Mouse (Mus musculus): ENCODE data around the gene Ak4. TPM values are rescaled to one million over a fixed set of nuclear protein-coding genes. Genes with fewer than 3 reads are reported as not detected.
"Not testable (repeated sequence)": the region's sequence is repeated elsewhere in the genome, so short reads cannot be mapped to it uniquely, and the experiment has no call there.

The Ak4 gene
- polyA plus RNA-seq, 1 experiment from 2014 or later: 25.0 TPM

DNA sequence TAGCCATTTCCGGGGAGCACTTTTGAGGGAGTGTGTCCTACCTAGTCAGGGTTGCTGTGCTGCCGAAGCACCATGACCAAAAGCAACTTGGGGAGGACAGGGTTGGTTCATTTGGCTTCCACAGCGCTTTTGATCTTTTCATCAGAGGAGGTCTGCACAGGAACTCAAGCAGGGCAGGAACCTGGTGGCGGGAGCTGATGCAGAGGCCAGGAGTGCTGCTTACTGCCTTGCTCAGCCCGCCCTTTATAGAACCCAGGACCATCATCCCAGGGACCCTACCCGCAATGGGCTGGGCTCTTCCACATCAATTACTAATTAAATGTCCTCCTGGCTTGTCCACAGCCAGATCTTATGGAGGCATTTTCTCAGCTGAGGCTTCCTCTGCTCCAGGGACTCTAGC, 7.5 kb downstream of the Ak4 start:
- H3K27me3 ChIP-seq (replicated peaks; ENCODE audit: low read depth, poor library complexity, severe bottlenecking): no peaks in the 10 kb centered on the region
- no peak for DNase-seq (ENCODE audit: low spot score)
- no peak overlapping the region for H3K27ac ChIP-seq (replicated peaks)
- H3K4me3 ChIP-seq: no peak overlapping the region
- H3K4me1 ChIP-seq: no peaks in the 10 kb centered on the region; the same call in 1 of the 2 replicates
- no peaks in the 10 kb centered on the region for H3K9me3 ChIP-seq
- 78% methylated on average over 6 of the region's 6 CpGs for WGBS
- peaks cover 22% of the 10 kb centered on the region for H3K36me3 ChIP-seq (replicated peaks)

DNA sequence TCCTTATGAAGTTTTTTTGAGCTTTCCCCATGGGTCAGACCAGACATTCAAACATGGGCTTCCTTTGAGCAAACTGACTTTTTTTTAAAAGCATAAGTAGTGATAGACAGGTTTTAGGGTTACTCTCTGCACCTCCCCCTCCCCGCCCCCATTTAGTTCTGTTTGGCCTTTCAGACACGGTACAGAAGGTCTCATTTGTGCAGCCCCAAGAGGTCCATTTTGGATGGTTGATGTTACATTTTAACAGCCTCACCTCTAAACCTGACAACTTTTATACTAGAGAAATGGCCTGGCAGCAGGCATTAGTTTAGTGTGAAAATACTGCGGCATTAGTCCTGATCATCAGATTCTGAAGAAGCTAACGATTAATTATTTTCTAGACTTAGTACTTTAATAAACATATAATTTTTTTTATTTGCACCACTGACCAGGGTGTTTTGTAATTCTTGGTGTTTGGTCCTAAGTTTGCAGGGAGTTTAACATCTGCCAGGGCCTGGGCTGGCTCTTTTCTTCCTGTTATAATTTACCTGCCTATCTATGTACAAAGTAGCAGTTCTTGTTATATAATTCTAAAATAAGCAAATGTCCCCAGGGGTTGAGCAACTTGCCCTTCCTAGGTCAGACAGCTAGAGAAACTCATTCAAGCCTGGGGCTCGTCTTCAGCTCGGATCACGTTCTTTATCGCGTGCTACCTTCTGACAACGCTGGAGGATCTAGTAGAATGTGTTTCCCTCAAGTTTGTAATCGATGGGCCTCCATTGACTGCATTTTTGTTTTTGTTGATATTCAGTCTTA, 9.0 kb downstream of the Ak4 start:
- no peaks in the 10 kb centered on the region for H3K27me3 ChIP-seq (replicated peaks; ENCODE audit: low read depth, poor library complexity, severe bottlenecking)
- no peak overlapping the region for H3K27ac ChIP-seq (replicated peaks)
- no peaks in the 10 kb centered on the region; the same call in 1 of the 2 replicates for H3K4me1 ChIP-seq
- H3K36me3 ChIP-seq (replicated peaks): peaks cover 22% of the 10 kb centered on the region
- H3K9me3 ChIP-seq: no peaks in the 10 kb centered on the region
- DNase-seq (ENCODE audit: low spot score): no peak
- 82% methylated on average over 11 of the region's 11 CpGs for WGBS
- H3K4me3 ChIP-seq: no peak overlapping the region

DNA sequence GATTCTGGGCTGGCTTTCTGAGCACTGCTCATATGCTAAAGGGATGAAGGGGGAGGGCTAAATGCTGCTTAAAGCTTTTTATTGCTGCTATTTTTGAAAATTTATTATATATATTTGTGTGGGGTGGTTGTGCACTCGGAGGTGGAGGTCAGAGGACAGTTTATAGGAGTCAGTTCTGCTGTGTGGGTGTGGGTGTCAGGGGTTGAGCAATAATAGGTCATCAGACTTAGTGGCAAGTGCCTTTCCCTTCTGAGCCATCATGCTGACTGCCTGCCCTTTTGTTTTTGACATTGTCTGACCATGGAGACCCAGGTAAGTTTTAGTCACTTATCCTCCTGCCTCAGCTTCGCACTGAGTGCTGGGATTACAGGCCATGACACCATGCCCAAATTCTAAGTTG, 10.0 kb downstream of the Ak4 start:
- no peaks in the 10 kb centered on the region; the same call in 1 of the 2 replicates for H3K4me1 ChIP-seq
- H3K36me3 ChIP-seq (replicated peaks): peaks cover 16% of the 10 kb centered on the region
- no peaks in the 10 kb centered on the region for H3K27me3 ChIP-seq (replicated peaks; ENCODE audit: low read depth, poor library complexity, severe bottlenecking)
- H3K27ac ChIP-seq (replicated peaks): no peak overlapping the region
- no peak overlapping the region for H3K4me3 ChIP-seq
- WGBS: 94% methylated on average over 2 of the region's 2 CpGs
- H3K9me3 ChIP-seq: no peaks in the 10 kb centered on the region
- DNase-seq (ENCODE audit: low spot score): no peak

DNA sequence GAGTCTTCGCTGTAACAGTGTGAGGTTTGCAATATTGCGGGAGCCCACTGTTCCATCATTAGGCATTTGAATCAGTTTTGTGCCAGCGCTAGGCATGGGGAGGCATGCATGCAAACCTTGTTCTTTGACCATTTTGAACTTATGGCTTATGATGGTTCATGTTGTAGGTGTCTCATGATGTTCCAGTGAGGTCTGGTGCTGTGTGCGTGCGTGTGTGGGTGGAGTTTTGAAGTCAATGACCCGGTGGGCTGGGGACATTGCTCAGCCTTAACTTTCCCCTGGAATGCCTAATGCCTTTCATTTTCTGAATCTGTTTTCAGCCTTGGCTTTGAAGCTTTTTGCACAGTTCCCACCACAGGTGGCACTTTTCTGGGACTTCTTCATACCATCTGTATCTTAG, 10.9 kb downstream of the Ak4 start:
- no peak for DNase-seq (ENCODE audit: low spot score)
- Histone ChIP-seq H3K36me3 (replicated peaks) (peaks cover 17% of the 10 kb centered on the region), H3K27me3 (replicated peaks; ENCODE audit: low read depth, poor library complexity, severe bottlenecking) (no peaks in the 10 kb centered on the region), H3K4me3 (no peak overlapping the region), H3K9me3 (no peaks in the 10 kb centered on the region), H3K4me1 (no peaks in the 10 kb centered on the region; the same call in 1 of the 2 replicates), H3K27ac (replicated peaks) (no peak overlapping the region)
- 97% methylated on average over 6 of the region's 6 CpGs for WGBS

DNA sequence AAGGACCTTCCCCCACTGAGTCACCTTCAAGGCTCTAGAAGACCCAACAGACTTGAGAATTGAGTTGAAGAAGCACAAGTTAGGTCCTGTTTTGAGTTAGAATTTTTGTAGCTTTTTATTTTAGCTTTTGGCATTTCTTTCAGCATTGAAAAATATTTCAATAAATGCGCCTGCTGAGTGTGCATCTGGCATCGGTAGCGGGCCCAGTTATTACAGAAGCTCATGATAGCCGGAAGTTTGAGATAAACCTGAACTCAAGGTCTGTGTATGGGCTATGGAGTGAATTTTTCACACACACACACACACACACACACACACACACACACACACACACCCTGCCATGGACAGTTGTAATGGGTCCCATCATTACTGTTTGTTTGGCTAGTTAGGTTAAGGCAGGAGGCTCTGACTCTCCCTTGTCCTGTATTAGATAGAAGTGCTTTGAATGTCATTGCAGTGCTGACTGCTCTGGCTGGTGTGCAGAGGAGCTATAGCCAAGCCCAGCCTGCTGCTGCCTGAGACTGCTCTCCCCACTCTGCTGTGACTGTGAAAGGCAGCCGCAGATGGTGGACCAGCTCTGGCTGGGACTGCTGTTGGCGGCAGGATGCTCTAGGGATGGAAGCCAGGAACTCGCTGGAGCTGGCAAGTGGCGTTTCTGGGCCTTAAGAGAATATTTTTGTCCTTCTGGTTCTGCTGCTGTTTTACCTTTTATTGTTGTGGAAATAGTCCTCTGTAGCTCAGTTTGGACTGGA, 17.9 kb downstream of the Ak4 start:
- no peaks in the 10 kb centered on the region for H3K9me3 ChIP-seq
- peaks cover 10% of the 10 kb centered on the region for H3K4me1 ChIP-seq
- H3K27ac ChIP-seq (replicated peaks): no peak overlapping the region
- 87% methylated on average over 8 of the region's 8 CpGs for WGBS
- H3K36me3 ChIP-seq (replicated peaks): 0 out of 2 replicates have a peak, but pooled peaks cover 4% of the 10 kb centered on the region
- no peaks in the 10 kb centered on the region for H3K27me3 ChIP-seq (replicated peaks; ENCODE audit: low read depth, poor library complexity, severe bottlenecking)
- no peak for DNase-seq (ENCODE audit: low spot score)
- no peak overlapping the region for H3K4me3 ChIP-seq

DNA sequence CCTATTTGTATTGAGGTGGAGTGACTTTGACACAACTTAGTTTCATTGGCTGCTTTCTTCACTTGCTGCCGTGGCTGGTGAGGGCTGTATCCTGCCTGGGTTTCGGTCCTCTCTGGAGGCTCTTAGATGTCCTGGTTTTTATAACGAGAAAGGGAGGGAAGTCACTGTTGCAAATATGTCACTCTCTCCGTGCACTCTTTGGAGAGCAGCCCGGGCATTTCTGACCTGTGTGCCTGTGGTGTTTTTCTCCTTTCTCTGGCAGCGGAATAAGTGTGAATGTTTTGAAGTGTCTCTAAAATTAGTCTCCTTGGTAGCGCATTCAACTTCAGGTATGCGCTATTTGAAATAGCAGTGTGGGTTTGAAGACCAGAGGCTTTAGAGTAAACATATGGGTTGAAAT, 19.2 kb downstream of the Ak4 start:
- no peak overlapping the region for H3K27ac ChIP-seq (replicated peaks)
- no peaks in the 10 kb centered on the region for H3K9me3 ChIP-seq
- 84% methylated on average over 8 of the region's 8 CpGs for WGBS
- no peak for DNase-seq (ENCODE audit: low spot score)
- peaks cover 10% of the 10 kb centered on the region for H3K4me1 ChIP-seq
- H3K4me3 ChIP-seq: no peak overlapping the region
- 0 out of 2 replicates have a peak, but pooled peaks cover 4% of the 10 kb centered on the region for H3K36me3 ChIP-seq (replicated peaks)
- no peaks in the 10 kb centered on the region for H3K27me3 ChIP-seq (replicated peaks; ENCODE audit: low read depth, poor library complexity, severe bottlenecking)

DNA sequence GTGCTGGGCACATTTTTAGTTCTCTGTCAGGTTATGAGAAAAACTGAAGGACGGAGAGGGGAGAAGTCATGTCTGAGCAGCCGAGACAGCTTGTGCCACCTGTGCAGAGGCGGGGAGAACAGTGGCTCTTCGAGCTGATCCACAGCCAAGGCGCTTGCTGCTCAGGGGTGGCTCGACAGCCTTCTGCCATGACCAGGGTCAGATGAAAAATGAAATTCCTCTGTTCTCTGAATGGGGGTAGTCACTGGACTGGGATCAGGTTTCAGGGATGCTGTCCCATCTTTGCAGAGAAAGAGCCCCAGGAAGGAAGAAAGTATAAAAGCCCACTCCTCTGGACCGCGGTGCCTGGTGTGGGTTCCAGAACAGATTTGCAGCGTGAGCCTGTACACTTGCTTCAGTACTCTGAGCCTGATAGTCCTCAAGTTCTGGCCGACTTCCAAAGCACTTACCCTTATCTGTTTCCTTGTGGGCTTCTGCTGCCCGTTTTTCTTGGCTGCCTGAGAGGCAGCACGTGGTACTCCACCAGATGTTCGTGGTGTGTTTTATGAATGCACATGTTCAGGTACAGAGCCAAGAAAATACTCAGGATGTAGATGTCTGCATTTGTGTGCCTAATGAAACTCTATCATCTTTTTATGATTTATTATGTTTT, 20.8 kb downstream of the Ak4 start:
- no peaks in the 10 kb centered on the region for H3K27me3 ChIP-seq (replicated peaks; ENCODE audit: low read depth, poor library complexity, severe bottlenecking)
- H3K9me3 ChIP-seq: no peaks in the 10 kb centered on the region
- DNase-seq (ENCODE audit: low spot score): no peak
- 77% methylated on average over 13 of the region's 13 CpGs for WGBS
- H3K36me3 ChIP-seq (replicated peaks): no peaks in the 10 kb centered on the region
- peaks cover 10% of the 10 kb centered on the region for H3K4me1 ChIP-seq
- H3K27ac ChIP-seq (replicated peaks): no peak overlapping the region
- no peak overlapping the region for H3K4me3 ChIP-seq

DNA sequence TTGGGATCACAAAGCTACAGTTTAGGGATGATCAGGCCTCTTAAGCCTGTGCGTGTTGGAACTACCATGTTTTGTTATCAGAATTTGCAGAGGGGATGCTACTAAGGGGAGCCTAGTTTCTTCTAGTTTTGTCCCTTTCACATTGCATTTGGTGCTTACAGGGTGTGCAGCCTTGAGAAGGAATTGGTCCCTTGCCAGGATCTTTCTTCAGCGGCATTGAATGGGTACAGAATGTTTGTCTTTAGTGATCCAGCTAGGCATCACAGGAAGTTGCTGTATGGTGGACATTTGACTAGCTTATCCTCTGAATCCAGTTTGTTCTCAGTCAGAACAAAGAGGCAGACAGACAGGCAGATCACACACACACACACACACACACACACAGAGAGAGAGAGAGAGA, 23.7 kb downstream of the Ak4 start:
- Histone ChIP-seq H3K9me3 (no peaks in the 10 kb centered on the region), H3K4me1 (peaks cover 10% of the 10 kb centered on the region), H3K27ac (replicated peaks) (no peak overlapping the region), H3K27me3 (replicated peaks; ENCODE audit: low read depth, poor library complexity, severe bottlenecking) (no peaks in the 10 kb centered on the region), H3K36me3 (replicated peaks) (peaks cover 9% of the 10 kb centered on the region), H3K4me3 (no peak overlapping the region)
- WGBS: 89% methylated on average over 2 of the region's 2 CpGs
- no peak for DNase-seq (ENCODE audit: low spot score)

DNA sequence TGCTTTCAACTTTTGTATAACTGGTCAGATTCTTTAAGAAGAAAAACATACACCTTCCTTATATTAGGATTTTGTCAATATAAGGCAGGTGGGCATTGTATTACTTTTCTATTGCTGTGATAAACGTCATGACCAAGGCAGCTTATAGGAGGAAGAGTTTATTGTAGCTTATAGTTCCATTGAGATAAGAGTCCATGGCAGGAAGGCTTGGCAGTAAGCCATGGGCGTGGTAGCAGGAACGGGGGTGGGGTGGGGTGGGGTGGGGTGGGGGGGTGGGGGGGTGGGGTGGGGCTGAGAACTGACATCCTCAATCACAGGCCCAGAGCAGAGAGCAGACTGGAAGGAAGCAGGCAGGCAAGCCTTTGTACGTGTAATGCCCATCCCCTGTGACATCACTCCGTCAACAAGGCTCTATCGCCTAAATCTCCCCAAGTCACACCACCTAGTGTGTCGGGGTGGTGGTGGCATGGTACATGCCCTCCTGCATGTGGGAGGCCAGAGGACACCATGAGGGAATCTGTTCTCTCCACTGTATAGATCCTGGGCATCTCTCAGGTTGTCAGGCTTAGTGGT, 24.4 kb downstream of the Ak4 start:
- no peak for DNase-seq (ENCODE audit: low spot score)
- peaks cover 10% of the 10 kb centered on the region for H3K4me1 ChIP-seq
- no peak overlapping the region for H3K27ac ChIP-seq (replicated peaks)
- no peak overlapping the region for H3K4me3 ChIP-seq
- H3K9me3 ChIP-seq: no peaks in the 10 kb centered on the region
- peaks cover 14% of the 10 kb centered on the region for H3K36me3 ChIP-seq (replicated peaks)
- H3K27me3 ChIP-seq (replicated peaks; ENCODE audit: low read depth, poor library complexity, severe bottlenecking): no peaks in the 10 kb centered on the region
- WGBS: 92% methylated on average over 7 of the region's 7 CpGs

DNA sequence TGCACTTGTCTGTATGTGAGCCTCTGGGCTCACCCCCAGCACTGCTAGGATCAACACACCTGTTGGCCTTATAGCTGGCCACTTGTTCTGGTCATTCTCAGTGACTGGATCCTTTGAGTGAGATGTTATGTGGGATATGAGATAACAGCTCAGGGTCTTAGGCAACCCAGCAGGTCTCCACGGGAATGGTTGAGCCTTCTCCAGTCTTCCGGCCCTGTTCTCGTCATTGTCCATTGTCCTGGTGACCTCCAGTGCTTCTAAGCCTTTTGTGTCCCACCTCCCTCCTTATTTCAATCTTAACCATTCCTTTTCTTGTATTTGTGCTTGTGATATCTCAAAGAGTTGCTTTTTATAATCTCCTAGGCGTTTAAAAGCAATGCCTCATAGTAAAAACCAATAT, 26.6 kb downstream of the Ak4 start:
- H3K9me3 ChIP-seq: no peaks in the 10 kb centered on the region
- H3K27me3 ChIP-seq (replicated peaks; ENCODE audit: low read depth, poor library complexity, severe bottlenecking): no peaks in the 10 kb centered on the region
- H3K4me1 ChIP-seq: no peaks in the 10 kb centered on the region
- no peak overlapping the region for H3K4me3 ChIP-seq
- peaks cover 27% of the 10 kb centered on the region for H3K36me3 ChIP-seq (replicated peaks)
- DNase-seq (ENCODE audit: low spot score): no peak
- H3K27ac ChIP-seq (replicated peaks): no peak overlapping the region
- WGBS: 91% methylated on average over 4 of the region's 4 CpGs

DNA sequence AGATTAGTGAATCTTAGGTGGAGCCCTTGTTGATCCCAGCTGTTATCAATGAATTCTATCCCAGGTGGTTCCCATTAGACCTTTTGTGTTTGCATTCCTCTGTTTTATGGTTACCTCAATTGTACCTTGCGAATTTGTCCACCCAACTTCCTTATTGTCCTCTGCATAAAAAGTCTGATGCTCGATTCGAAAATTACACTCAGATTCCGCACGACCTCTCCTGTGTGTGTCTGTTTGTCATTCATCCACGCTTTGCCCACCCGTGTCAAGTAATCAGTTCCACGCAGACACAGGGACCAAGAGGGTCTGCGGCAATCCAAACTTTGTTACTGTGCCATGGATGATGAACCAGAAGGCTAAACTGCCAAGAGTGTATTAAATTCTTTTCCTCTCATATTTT, 27.5 kb downstream of the Ak4 start:
- 95% methylated on average over 9 of the region's 9 CpGs for WGBS
- DNase-seq (ENCODE audit: low spot score); H3K9me3 ChIP-seq; H3K4me1 ChIP-seq; H3K27ac ChIP-seq (replicated peaks); H3K27me3 ChIP-seq (replicated peaks; ENCODE audit: low read depth, poor library complexity, severe bottlenecking); H3K4me3 ChIP-seq: not testable (repeated sequence)
- H3K36me3 ChIP-seq (replicated peaks): peaks cover 31% of the 10 kb centered on the region

DNA sequence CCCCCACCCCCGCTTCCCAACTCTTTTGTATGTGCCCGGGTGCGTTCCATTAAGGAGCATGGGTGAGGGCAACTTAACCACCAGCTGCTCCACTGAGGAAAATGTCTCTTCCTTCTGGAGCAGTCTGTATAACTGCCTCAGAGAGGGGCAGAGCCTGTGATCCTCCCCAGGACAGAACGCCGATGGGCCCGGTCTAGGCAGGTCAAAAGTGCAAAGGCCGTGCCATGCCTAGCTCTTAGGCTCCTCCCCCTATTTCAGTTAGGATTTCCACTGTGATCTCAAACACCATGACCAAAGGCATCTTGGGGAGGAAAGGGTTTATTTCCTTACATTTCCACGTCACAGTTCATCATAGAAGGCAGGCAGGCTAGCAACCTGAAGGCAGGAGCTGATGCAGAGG, 29.6 kb downstream of the Ak4 start:
- no peaks in the 10 kb centered on the region for H3K4me1 ChIP-seq
- no peak overlapping the region for H3K27ac ChIP-seq (replicated peaks)
- H3K27me3 ChIP-seq (replicated peaks; ENCODE audit: low read depth, poor library complexity, severe bottlenecking): no peaks in the 10 kb centered on the region
- no peak for DNase-seq (ENCODE audit: low spot score)
- WGBS: 82% methylated on average over 8 of the region's 8 CpGs
- H3K4me3 ChIP-seq: no peak overlapping the region
- H3K36me3 ChIP-seq (replicated peaks): peaks cover 46% of the 10 kb centered on the region
- no peaks in the 10 kb centered on the region for H3K9me3 ChIP-seq
